In genomic region chr11:105153068-105153833, GRCm38 (mm10) we compare ENCODE assay signal across 9 mouse cellular contexts. TPM values are rescaled to one million over a fixed set of nuclear protein-coding genes. Genes with fewer than 3 reads are reported as not detected.
A peak's percentile ranks its signal among the peaks of the same experiment; 100 is the strongest.
DNase-seq lines count a peak whose midpoint lies in the region; ATAC-seq and TF ChIP-seq lines count a peak whose summit lies in the region.
"Had no signal": no experiment of that assay in that cellular context is flagged by ENCODE, and none has a peak within 500 bp of the region (broad histone marks: within the 10 kb centered on the region; RNA-seq: fewer than 3 reads in every experiment).

No protein-coding gene starts in this region.

- WGBS in lung, embryonic 14.5 days, result 13% methylated on average over 12 of the region's 12 CpGs

- H3K36me3 ChIP-seq in megakaryocyte, embryonic 14.5 days (replicated peaks; ENCODE audit: low read length), result no peaks in the 10 kb centered on the region
- H3K36me3 ChIP-seq in lung, embryonic 14.5 days (ENCODE audit: insufficient read depth), result no peaks in the 10 kb centered on the region

- H3K4me1 ChIP-seq in megakaryocyte, embryonic 14.5 days, result peaks cover 35% of the 10 kb centered on the region
- H3K4me1 ChIP-seq in lung, embryonic 14.5 days (ENCODE audit: insufficient read depth), result peaks cover 12% of the 10 kb centered on the region

- DNase-seq in forelimb bud, embryonic 11.5 days (ENCODE audit: low read depth, low spot score), result peak; percentile 87
- peak; percentile 58 for DNase-seq in kidney, adult 18-20 months
- DNase-seq in lung, embryonic 14.5 days, result peak; percentile 84
- peak; percentile 85 for DNase-seq in retina, postnatal 1 day
- DNase-seq in cerebellum, postnatal 36 days, result no peak
- DNase-seq in cerebellum, adult 18-20 months, result no peak

- H3K27me3 ChIP-seq in megakaryocyte, embryonic 14.5 days (replicated peaks), result peaks cover 33% of the 10 kb centered on the region
- no peaks in the 10 kb centered on the region for H3K27me3 ChIP-seq in lung, embryonic 14.5 days (ENCODE audit: insufficient read depth, low read length)

- H3K4me2 ChIP-seq in lung, embryonic 14.5 days, result peak overlapping the region; percentile 29; the same call in 1 of the 2 replicates

- no peaks in the 10 kb centered on the region for H3K9me3 ChIP-seq in megakaryocyte, embryonic 14.5 days
- no peaks in the 10 kb centered on the region for H3K9me3 ChIP-seq in lung, embryonic 14.5 days (ENCODE audit: low read depth, low read length)

- H3K9ac ChIP-seq in lung, embryonic 14.5 days, result no peak overlapping the region

- TF ChIP-seq CTCF in lung, embryonic 14.5 days (IDR thresholded peaks at IDR 0.05; ENCODE audit: low read depth), result no peak

- H3K4me3 ChIP-seq in megakaryocyte, embryonic 14.5 days (replicated peaks), result peak overlapping the region; percentile 35
- no peak overlapping the region for H3K4me3 ChIP-seq in lung, embryonic 14.5 days (ENCODE audit: low read depth, low read length)

- peak overlapping the region; percentile 46 for H3K27ac ChIP-seq in lung, embryonic 14.5 days (ENCODE audit: low read depth)

- ATAC-seq in megakaryocyte, adult 5-6 weeks (ENCODE audit: poor library complexity, severe bottlenecking), result no peak
- peak; percentile 87 for ATAC-seq in lung, embryonic 14.5 days (ENCODE audit: insufficient read depth)

RNA-seq across cellular contexts. Expression of gene Gm10842, which starts 6.6 kb away (rescaled TPM):
- polyA plus RNA-seq in megakaryocyte, embryonic 14.5 days (2012; ENCODE audit: insufficient read depth, low replicate concordance), result not detected in 2 replicates
- not detected in 2 replicates for total RNA-seq in megakaryocyte, adult 5-6 weeks (2015)
- not detected in 2 replicates for total RNA-seq in megakaryocyte, adult 5-6 weeks (2017)
- polyA plus RNA-seq in lung, embryonic 14.5 days (2014; fragmentation: Nextera tagmentation; extraction: Ambion mirVana), result not detected in 2 replicates
- total RNA-seq: neutrophil, adult 5-6 weeks had no signal

RNA-seq across cellular contexts. Expression of gene Tlk2, which starts 25.4 kb away (rescaled TPM):
- polyA plus RNA-seq in megakaryocyte, embryonic 14.5 days (2012; ENCODE audit: insufficient read depth, low replicate concordance), result 4.4 and 5.8 TPM in 2 replicates
- total RNA-seq in megakaryocyte, adult 5-6 weeks (2015), result 40.4 and 49.0 TPM in 2 replicates
- 54.7 and 80.7 TPM in 2 replicates for total RNA-seq in megakaryocyte, adult 5-6 weeks (2017)
- polyA plus RNA-seq in lung, embryonic 14.5 days (2014; fragmentation: Nextera tagmentation; extraction: Ambion mirVana), result 26.8 and 28.0 TPM in 2 replicates

RNA-seq across cellular contexts. Expression of gene Mettl2, which starts 27.0 kb away (rescaled TPM):
- polyA plus RNA-seq in megakaryocyte, embryonic 14.5 days (2012; ENCODE audit: insufficient read depth, low replicate concordance), result 2.8 and 3.7 TPM in 2 replicates
- total RNA-seq in megakaryocyte, adult 5-6 weeks (2015), result 6.7 and 10.0 TPM in 2 replicates
- 12.1 and 13.3 TPM in 2 replicates for total RNA-seq in megakaryocyte, adult 5-6 weeks (2017)
- polyA plus RNA-seq in lung, embryonic 14.5 days (2014; fragmentation: Nextera tagmentation; extraction: Ambion mirVana), result 43.3 and 46.8 TPM in 2 replicates

Comparison
In these comparisons a context has a peak if more than half of its experiments do, and no peak if none do; other contexts are left out.
1. DNase-seq: peak in forelimb bud, embryonic 11.5 days (single experiment), kidney, adult 18-20 months (single experiment), lung, embryonic 14.5 days (single experiment) and retina, postnatal 1 day (single experiment); none in cerebellum, postnatal 36 days (0 of 2) and cerebellum, adult 18-20 months (0 of 2).